Mouse (Mus musculus) kidney, adult 2 months (tissue): ENCODE data around the gene Myo18b.

Experiments used
- CTCF ChIP-seq: fragments of 200-500 bp; conservative IDR thresholded peaks from 2 replicates; pipeline ENCODE4 v1.5.1; 2011; ENCODE audit warnings: low read depth, mild to moderate bottlenecking, control low read depth, low read length, moderate library complexity, mixed read lengths; ENCODE audit not compliant: insufficient read depth, insufficient read length
- POLR2A ChIP-seq: fragments of 200-500 bp; IDR thresholded peaks from one replicate; pipeline ENCODE4 v1.6.1; 2011; ENCODE audit warnings: low read depth, low read length, control low read depth

DNA sequence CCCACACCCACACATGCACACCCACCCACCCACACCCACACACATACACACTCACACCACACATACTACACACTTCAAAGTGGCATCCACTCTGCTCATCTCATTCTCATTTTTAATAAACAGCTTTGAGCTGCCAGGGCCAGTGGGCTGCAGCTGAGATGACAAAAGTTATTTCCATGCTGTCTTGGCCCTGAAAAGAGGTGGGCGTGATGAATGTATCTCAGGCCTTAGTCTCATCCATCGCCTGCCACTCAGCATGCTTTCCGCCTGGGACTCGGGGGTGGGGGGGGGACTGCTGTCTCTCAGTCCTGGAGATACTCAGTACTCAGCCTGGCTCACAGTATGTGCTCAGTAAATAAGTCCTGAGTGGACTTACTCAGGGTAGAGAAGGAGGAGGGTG is 199.5 kb downstream of the Myo18b start:
- TF ChIP-seq CTCF (no peak), POLR2A (no peak)
